Mouse (Mus musculus) limb, embryonic 12.5 days (tissue): ENCODE measurements at regions not wholly inside any gene's neighbourhood (a gene's known extent, or its start where the extent isn't known, plus 50 kb on each side); places are given as distances from the start of the nearest gene placed in this dataset.

ENCODE experiments used
- ATAC-seq: fragments of 200-750 bp; cut with Nextera tagmentation; 2 replicates; pipeline ENCODE4 v1.8.0; 2017; ENCODE audit warnings: low read depth, moderate TSS enrichment; ENCODE audit not compliant: insufficient number of reproducible peaks, insufficient read depth, low FRiP score, low TSS enrichment
- H3K27ac ChIP-seq: fragments of 300-500 bp; sonication (generic); 2 replicates; pipeline ENCODE4 v1.5.1; 2016; ENCODE audit warnings: mild to moderate bottlenecking, moderate library complexity
- H3K27me3 ChIP-seq: fragments of 300-500 bp; sonication (generic); 2 replicates; pipeline ENCODE4 v1.6.1; 2016; ENCODE audit warnings: mild to moderate bottlenecking, moderate library complexity
- H3K36me3 ChIP-seq: fragments of 300-500 bp; sonication (generic); 2 replicates; pipeline ENCODE4 v1.6.1; 2016; ENCODE audit warnings: mild to moderate bottlenecking, moderate library complexity
- H3K4me1 ChIP-seq: fragments of 300-500 bp; sonication (generic); replicated peaks from 2 replicates; pipeline ENCODE4 v1.6.1; 2016
- H3K4me2 ChIP-seq: fragments of 300-500 bp; sonication (generic); 2 replicates; pipeline ENCODE4 v1.6.1; 2016; ENCODE audit warnings: mild to moderate bottlenecking, moderate library complexity
- H3K4me3 ChIP-seq: fragments of 300-500 bp; sonication (generic); replicated peaks from 2 replicates; pipeline ENCODE4 v1.5.1; 2016; ENCODE audit warnings: mild to moderate bottlenecking
- H3K9ac ChIP-seq: fragments of 300-500 bp; sonication (generic); replicated peaks from 2 replicates; pipeline ENCODE4 v1.6.1; 2016; ENCODE audit warnings: mild to moderate bottlenecking, moderate library complexity
- H3K9me3 ChIP-seq: fragments of 300-500 bp; sonication (generic); 2 replicates; pipeline ENCODE4 v1.6.1; 2016; ENCODE audit warnings: mild to moderate bottlenecking, moderate library complexity
- WGBS: fragments of 180-500 bp; shearing (Covaris S2); methylation state at CpG from one replicate; pipeline ENCODE4 v1.1.7; 2016; 5-methylcytosine and 5-hydroxymethylcytosine counted together

- Histone ChIP-seq H3K36me3 (no peaks in the 10 kb centered on the region), H3K4me2 (no peak overlapping the region), H3K9ac (no peak overlapping the region), H3K27ac (no peak overlapping the region), H3K27me3 (no peaks in the 10 kb centered on the region), H3K9me3 (no peaks in the 10 kb centered on the region), H3K4me3 (no peak overlapping the region), H3K4me1 (peaks cover 7% of the 10 kb centered on the region; the same call in 1 of the 2 replicates)
- ATAC-seq, result no peak
- WGBS, result 86% methylated on average over 9 of the region's 9 CpGs
Observed at GRCm38 (mm10) chr9:83273361-83273975, 127.0 kb upstream of the Hmgn3 start.

GRCm38 (mm10) chr9:83265736-83266135 is 119.3 kb upstream of the Hmgn3 start:
- Histone ChIP-seq H3K36me3 (no peaks in the 10 kb centered on the region), H3K4me3 (no peak overlapping the region), H3K9ac (no peak overlapping the region), H3K27ac (no peak overlapping the region), H3K4me2 (no peak overlapping the region), H3K27me3 (no peaks in the 10 kb centered on the region), H3K9me3 (no peaks in the 10 kb centered on the region), H3K4me1 (no peaks in the 10 kb centered on the region)
- WGBS, result 86% methylated on average over 6 of the region's 6 CpGs
- no peak for ATAC-seq

DNA sequence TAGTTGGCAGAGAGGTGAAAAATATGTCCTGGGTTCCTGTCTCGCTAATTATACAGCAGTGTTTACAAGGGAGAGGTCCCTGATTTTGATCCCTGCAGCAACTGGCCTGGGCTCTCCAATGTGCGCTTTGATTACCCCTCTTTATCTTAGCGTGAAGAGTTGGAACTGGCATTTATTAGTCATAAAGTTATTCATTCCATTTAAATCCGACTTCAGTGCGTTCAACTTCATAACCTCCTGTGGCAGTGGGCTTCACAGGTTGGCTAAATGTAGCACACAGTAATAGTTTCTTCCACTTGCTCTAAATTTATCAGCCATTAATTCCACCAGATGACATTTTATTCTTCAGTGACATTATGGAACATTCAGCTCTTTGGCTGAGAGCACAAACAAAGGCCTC is 113.0 kb upstream of the Hmgn3 start:
- no peaks in the 10 kb centered on the region for H3K36me3 ChIP-seq
- H3K4me2 ChIP-seq, result no peak overlapping the region
- peaks cover 8% of the 10 kb centered on the region; the same call in 1 of the 2 replicates for H3K4me1 ChIP-seq
- H3K9ac ChIP-seq, result no peak overlapping the region
- H3K27me3 ChIP-seq, result no peaks in the 10 kb centered on the region
- H3K4me3 ChIP-seq, result no peak overlapping the region
- WGBS, result 41% methylated on average over 5 of the region's 5 CpGs
- no peaks in the 10 kb centered on the region for H3K9me3 ChIP-seq
- no peak for ATAC-seq
- H3K27ac ChIP-seq, result no peak overlapping the region

DNA sequence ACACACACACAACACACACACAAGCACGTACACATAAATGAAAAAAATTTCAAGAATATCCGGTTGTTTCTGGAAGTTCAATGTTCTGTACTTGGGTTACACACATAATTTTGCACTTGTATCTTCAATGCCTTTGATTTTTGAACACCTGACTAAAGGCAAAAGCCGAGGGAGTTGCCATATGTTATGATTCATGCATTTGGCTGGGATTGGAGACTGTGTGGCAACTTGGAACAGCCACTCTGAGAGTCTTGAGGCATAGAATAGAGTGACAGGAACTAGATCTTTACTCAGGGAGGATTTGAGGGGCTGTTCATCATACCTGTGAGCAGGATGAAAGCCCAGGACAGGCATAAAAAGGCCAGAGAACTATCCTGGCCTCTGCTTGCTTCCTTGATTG is 112.5 kb upstream of the Hmgn3 start:
- Histone ChIP-seq H3K9ac (no peak overlapping the region), H3K9me3 (no peaks in the 10 kb centered on the region), H3K27me3 (no peaks in the 10 kb centered on the region), H3K27ac (no peak overlapping the region), H3K4me1 (peaks cover 8% of the 10 kb centered on the region; the same call in 1 of the 2 replicates), H3K4me2 (no peak overlapping the region), H3K4me3 (no peak overlapping the region), H3K36me3 (no peaks in the 10 kb centered on the region)
- 77% methylated on average over 3 of the region's 3 CpGs for WGBS
- no peak for ATAC-seq

DNA sequence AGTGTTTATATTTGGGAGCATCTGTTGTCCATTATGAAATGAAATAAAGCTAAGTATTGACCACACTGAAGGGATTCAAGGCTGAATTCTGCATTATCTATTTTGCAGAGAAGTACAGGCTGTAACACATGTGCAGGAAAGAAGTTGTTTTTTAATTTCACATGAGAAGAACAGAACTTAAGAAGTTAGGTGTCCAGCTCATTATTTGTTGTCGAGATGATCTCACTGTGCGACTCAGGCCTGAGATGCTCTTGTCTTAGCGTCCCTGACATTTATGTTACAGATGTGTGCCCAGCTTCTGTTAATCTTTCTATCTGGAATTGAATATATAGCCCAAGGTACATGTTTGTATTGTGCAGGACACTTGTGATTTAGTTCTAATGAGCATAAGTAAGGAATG is 112.0 kb upstream of the Hmgn3 start:
- Histone ChIP-seq H3K27ac (no peak overlapping the region), H3K4me1 (peaks cover 8% of the 10 kb centered on the region; the same call in 1 of the 2 replicates), H3K4me3 (no peak overlapping the region), H3K36me3 (no peaks in the 10 kb centered on the region), H3K9me3 (no peaks in the 10 kb centered on the region), H3K9ac (no peak overlapping the region), H3K4me2 (no peak overlapping the region), H3K27me3 (no peaks in the 10 kb centered on the region)
- 81% methylated on average over 3 of the region's 3 CpGs for WGBS
- no peak for ATAC-seq

- Histone ChIP-seq H3K27ac (no peak overlapping the region), H3K36me3 (no peaks in the 10 kb centered on the region), H3K9me3 (no peaks in the 10 kb centered on the region), H3K4me2 (no peak overlapping the region), H3K27me3 (no peaks in the 10 kb centered on the region), H3K4me3 (no peak overlapping the region), H3K9ac (no peak overlapping the region), H3K4me1 (peaks cover 4% of the 10 kb centered on the region; the same call in 1 of the 2 replicates)
- WGBS, result 86% methylated on average over 6 of the region's 6 CpGs
- no peak for ATAC-seq
Observed at GRCm38 (mm10) chr9:83254356-83254755, 107.9 kb upstream of the Hmgn3 start.

DNA sequence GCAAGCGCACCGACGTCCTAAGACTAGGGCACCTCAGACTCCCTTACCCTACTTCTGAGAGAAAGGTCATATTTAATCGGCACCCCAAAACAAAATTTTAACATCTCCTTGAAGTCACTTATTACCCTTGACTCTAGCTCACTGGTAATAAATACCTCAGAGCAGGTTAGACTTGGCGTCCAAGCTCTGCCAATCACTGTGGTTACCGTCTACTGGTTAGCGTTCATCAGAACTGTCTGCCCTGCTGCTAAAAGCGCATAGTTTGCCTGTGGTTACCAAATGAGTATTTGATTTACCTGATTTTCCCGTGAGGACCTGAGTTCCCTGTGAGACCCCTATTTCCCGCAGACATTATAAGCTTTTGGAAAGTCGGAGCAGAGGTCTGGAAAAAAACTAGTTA is 107.3 kb upstream of the Hmgn3 start:
- 89% methylated on average over 11 of the region's 11 CpGs for WGBS
- ATAC-seq, result no peak
- H3K36me3 ChIP-seq, result no peaks in the 10 kb centered on the region
- no peaks in the 10 kb centered on the region for H3K4me1 ChIP-seq
- no peak overlapping the region for H3K9ac ChIP-seq
- H3K4me2 ChIP-seq, result no peak overlapping the region
- no peak overlapping the region for H3K27ac ChIP-seq
- H3K27me3 ChIP-seq, result no peaks in the 10 kb centered on the region
- no peak overlapping the region for H3K4me3 ChIP-seq
- no peaks in the 10 kb centered on the region for H3K9me3 ChIP-seq

DNA sequence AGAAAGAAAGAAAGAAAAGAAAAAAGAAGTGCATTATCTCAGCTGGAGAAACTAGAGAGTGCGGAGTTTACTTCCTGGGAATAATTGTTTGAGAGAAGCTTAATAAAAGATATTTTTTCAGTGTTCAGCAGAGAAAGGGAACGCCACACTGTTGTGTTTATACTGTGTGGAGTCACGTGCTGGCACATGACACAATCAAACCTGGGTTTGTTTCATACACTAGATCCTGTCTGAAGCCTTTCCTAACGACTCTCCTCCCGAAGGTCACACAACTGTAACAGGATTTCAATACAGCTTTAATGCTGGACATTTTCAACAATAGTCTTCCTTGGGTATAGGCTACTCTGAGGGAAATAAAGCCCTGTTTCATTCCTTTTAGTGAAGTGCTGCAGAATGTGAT is 105.3 kb upstream of the Hmgn3 start:
- no peaks in the 10 kb centered on the region for H3K27me3 ChIP-seq
- no peak overlapping the region for H3K4me3 ChIP-seq
- no peaks in the 10 kb centered on the region for H3K4me1 ChIP-seq
- H3K27ac ChIP-seq, result no peak overlapping the region
- H3K9me3 ChIP-seq, result no peaks in the 10 kb centered on the region
- no peak overlapping the region for H3K9ac ChIP-seq
- H3K36me3 ChIP-seq, result no peaks in the 10 kb centered on the region
- no peak for ATAC-seq
- 75% methylated on average over 5 of the region's 5 CpGs for WGBS
- no peak overlapping the region for H3K4me2 ChIP-seq

GRCm38 (mm10) chr9:83249871-83250270 is 103.4 kb upstream of the Hmgn3 start:
- H3K4me1 ChIP-seq, result no peaks in the 10 kb centered on the region
- ATAC-seq, result no peak
- no peak overlapping the region for H3K27ac ChIP-seq
- H3K9me3 ChIP-seq, result no peaks in the 10 kb centered on the region
- no peaks in the 10 kb centered on the region for H3K36me3 ChIP-seq
- H3K4me2 ChIP-seq, result no peak overlapping the region
- H3K9ac ChIP-seq, result no peak overlapping the region
- 94% methylated on average over 5 of the region's 5 CpGs for WGBS
- no peaks in the 10 kb centered on the region for H3K27me3 ChIP-seq
- H3K4me3 ChIP-seq, result no peak overlapping the region

- Histone ChIP-seq H3K4me2 (no peak overlapping the region), H3K9me3 (no peaks in the 10 kb centered on the region), H3K27ac (no peak overlapping the region), H3K4me1 (no peaks in the 10 kb centered on the region), H3K9ac (no peak overlapping the region), H3K4me3 (no peak overlapping the region), H3K36me3 (no peaks in the 10 kb centered on the region), H3K27me3 (no peaks in the 10 kb centered on the region)
- ATAC-seq, result no peak
- WGBS, result 67% methylated on average over 2 of the region's 2 CpGs
Observed at GRCm38 (mm10) chr9:83248164-83248730, 101.8 kb upstream of the Hmgn3 start.

DNA sequence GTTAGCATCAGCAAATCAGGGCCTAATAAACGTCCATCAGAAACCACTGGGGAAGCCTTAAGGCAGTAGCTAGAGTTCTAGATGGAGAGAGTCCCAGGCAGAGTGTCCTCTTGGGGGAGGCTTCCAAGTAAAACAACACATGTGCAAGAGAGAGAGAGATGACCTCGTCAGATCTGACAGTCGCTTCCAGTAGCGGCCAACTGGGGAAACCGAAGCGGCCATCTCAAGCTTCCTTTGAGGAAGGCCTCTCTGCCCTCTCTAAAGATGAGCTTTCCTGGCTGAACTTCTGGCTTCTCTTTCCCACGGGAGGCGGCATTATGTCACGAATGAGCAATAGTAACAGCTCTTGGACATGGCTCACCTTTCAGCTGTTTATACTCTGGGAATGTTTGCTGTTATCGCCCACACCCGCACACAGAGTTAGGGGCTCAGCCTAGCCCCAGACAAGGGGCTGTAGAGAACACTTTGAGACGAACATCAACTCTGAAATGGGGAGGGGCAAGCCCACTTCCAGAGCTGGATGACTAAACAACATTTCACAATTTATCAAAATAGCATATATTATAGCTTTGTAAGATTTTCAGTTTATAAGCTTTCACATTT is 100.7 kb upstream of the Hmgn3 start:
- ATAC-seq, result no peak
- WGBS, result 72% methylated on average over 12 of the region's 12 CpGs

GRCm38 (mm10) chr9:83241119-83241518 is 94.6 kb upstream of the Hmgn3 start:
- Histone ChIP-seq H3K4me3 (no peak overlapping the region), H3K36me3 (no peaks in the 10 kb centered on the region), H3K9ac (no peak overlapping the region), H3K27me3 (no peaks in the 10 kb centered on the region), H3K4me1 (no peaks in the 10 kb centered on the region), H3K9me3 (no peaks in the 10 kb centered on the region), H3K4me2 (no peak overlapping the region), H3K27ac (no peak overlapping the region)
- ATAC-seq, result no peak
- 92% methylated on average over 4 of the region's 4 CpGs for WGBS

More for the DNA sequence above, 100.7 kb upstream of the Hmgn3 start:
- Histone ChIP-seq H3K4me2 (no peak overlapping the region), H3K9ac (no peak overlapping the region), H3K27me3 (no peaks in the 10 kb centered on the region), H3K36me3 (no peaks in the 10 kb centered on the region), H3K4me3 (no peak overlapping the region), H3K9me3 (no peaks in the 10 kb centered on the region), H3K4me1 (no peaks in the 10 kb centered on the region), H3K27ac (no peak overlapping the region)
